Mouse (Mus musculus) hindbrain, embryonic 14.5 days (tissue): Measurements from ENCODE around the gene Gm19345. TPM values are rescaled to one million over a fixed set of nuclear protein-coding genes. Genes with fewer than 3 reads are reported as not detected.

Experiments
- ATAC-seq: fragments of 200-750 bp; cut with Nextera tagmentation; 2 replicates; pipeline ENCODE4 v1.8.0; 2017; ENCODE audit warnings: moderate number of reproducible peaks, mild to moderate bottlenecking, moderate TSS enrichment, moderate library complexity; ENCODE audit not compliant: low FRiP score
- DNase-seq: peaks from one replicate; pipeline ENCODE4 v3.0.0-alpha.2; 2015; ENCODE audit warnings: low spot score
- H3K27ac ChIP-seq: fragments of 300-500 bp; sonication (generic); 2 replicates; pipeline ENCODE4 v1.5.1; 2014; ENCODE audit warnings: mild to moderate bottlenecking, moderate library complexity
- H3K27me3 ChIP-seq: fragments of 300-500 bp; sonication (generic); 2 replicates; pipeline ENCODE4 v1.6.1; 2014; ENCODE audit warnings: mild to moderate bottlenecking, low read length, mixed read lengths; ENCODE audit not compliant: control insufficient read depth, insufficient read depth
- H3K36me3 ChIP-seq: fragments of 300-500 bp; sonication (generic); replicated peaks from 2 replicates; pipeline ENCODE4 v1.6.1; 2014; ENCODE audit not compliant: control insufficient read depth, insufficient read depth
- H3K4me1 ChIP-seq: fragments of 300-500 bp; sonication (generic); replicated peaks from 2 replicates; pipeline ENCODE4 v1.6.1; 2014; ENCODE audit warnings: antibody characterized with exemption, low read length, mixed read lengths; ENCODE audit not compliant: control insufficient read depth, insufficient read depth
- H3K4me2 ChIP-seq: fragments of 300-500 bp; sonication (generic); replicated peaks from 2 replicates; pipeline ENCODE4 v1.6.1; 2014; ENCODE audit warnings: mild to moderate bottlenecking, moderate library complexity
- H3K4me3 ChIP-seq: fragments of 300-500 bp; sonication (generic); replicated peaks from 2 replicates; pipeline ENCODE4 v1.5.1; 2014; ENCODE audit warnings: mild to moderate bottlenecking, low read length
- H3K9ac ChIP-seq: fragments of 300-500 bp; sonication (generic); 2 replicates; pipeline ENCODE4 v1.6.1; 2014
- H3K9me3 ChIP-seq: fragments of 300-500 bp; sonication (generic); 2 replicates; pipeline ENCODE4 v1.6.1; 2016; ENCODE audit warnings: low read length; ENCODE audit not compliant: control insufficient read depth
- WGBS: fragments of 180-500 bp; shearing (Covaris S2); extraction: QIAGEN DNeasy Blood & Tissue Kit; methylation state at CpG from one replicate; pipeline ENCODE4 v1.1.7; 2014; 5-methylcytosine and 5-hydroxymethylcytosine counted together
- polyA plus RNA-seq: library from polyadenylated mRNA; unstranded; fragments of >200 nt; fragmentation: Nextera tagmentation; extraction: Ambion mirVana; gene quantifications from 2 replicates; pipeline ENCODE4 v1.2.1, GENCODE M21; 2014

Gene Gm19345
- 13.0 and 13.9 TPM in 2 replicates for polyA plus RNA-seq

GRCm38 (mm10) chr7:19851858-19852570, at the start of gene Gm19345:
Gm19345 (plus strand) TSS chr7:19852003.
- Histone ChIP-seq H3K27ac (peak within 1 kb of the TSS; percentile 73), H3K9ac (peak within 1 kb of the TSS; percentile 68)
- WGBS, result 6% methylated on average over 33 of the region's 33 CpGs

GRCm38 (mm10) chr7:19802995-19803394, 48.8 kb upstream of the Gm19345 start:
- Histone ChIP-seq H3K27me3 (no peaks in the 10 kb centered on the region), H3K27ac (no peak overlapping the region), H3K36me3 (no peaks in the 10 kb centered on the region), H3K9ac (no peak overlapping the region), H3K9me3 (no peaks in the 10 kb centered on the region), H3K4me2 (no peak overlapping the region), H3K4me3 (no peak overlapping the region), H3K4me1 (no peaks in the 10 kb centered on the region)
- peak; percentile 84 for DNase-seq
- peak; percentile 17; the same call in 1 of the 2 replicates for ATAC-seq
- 20% methylated on average over 7 of the region's 7 CpGs for WGBS

More at GRCm38 (mm10) chr7:19851858-19852570, at the start of gene Gm19345:
- peak within 1 kb of the TSS; percentile 61 for H3K4me2 ChIP-seq
- peak; percentile 59 for DNase-seq
- no peaks in the 10 kb centered on the region for H3K36me3 ChIP-seq
- peak within 1 kb of the TSS; percentile 40 for H3K4me3 ChIP-seq
- H3K27me3 ChIP-seq, result peaks cover 7% of the 10 kb centered on the region
- H3K9me3 ChIP-seq, result no peaks in the 10 kb centered on the region
- peak; percentile 85 for ATAC-seq
- no peaks in the 10 kb centered on the region for H3K4me1 ChIP-seq

GRCm38 (mm10) chr7:19806356-19806969, 45.3 kb upstream of the Gm19345 start:
- Histone ChIP-seq H3K36me3 (no peaks in the 10 kb centered on the region), H3K27ac (no peak overlapping the region), H3K4me3 (no peak overlapping the region), H3K4me1 (0 out of 2 replicates have a peak, but pooled peaks cover 5% of the 10 kb centered on the region), H3K9ac (no peak overlapping the region), H3K4me2 (no peak overlapping the region), H3K27me3 (peaks cover 34% of the 10 kb centered on the region), H3K9me3 (no peaks in the 10 kb centered on the region)
- 85% methylated on average over 8 of the region's 8 CpGs for WGBS
- no peak for DNase-seq
- no peak for ATAC-seq

GRCm38 (mm10) chr7:19809369-19809768, 42.4 kb upstream of the Gm19345 start:
- ATAC-seq (peak; percentile 57), DNase-seq (no peak)
- no peak overlapping the region for H3K27ac ChIP-seq
- H3K9ac ChIP-seq, result peak overlapping the region; percentile 49
- H3K36me3 ChIP-seq, result no peaks in the 10 kb centered on the region
- peak overlapping the region; percentile 47 for H3K4me2 ChIP-seq
- 4% methylated on average over 27 of the region's 27 CpGs for WGBS
- H3K4me3 ChIP-seq, result peak overlapping the region; percentile 24
- H3K9me3 ChIP-seq, result no peaks in the 10 kb centered on the region
- peaks cover 53% of the 10 kb centered on the region for H3K27me3 ChIP-seq
- 0 out of 2 replicates have a peak, but pooled peaks cover 5% of the 10 kb centered on the region for H3K4me1 ChIP-seq

GRCm38 (mm10) chr7:19811114-19811513, 40.7 kb upstream of the Gm19345 start:
- Histone ChIP-seq H3K27ac (no peak overlapping the region), H3K36me3 (no peaks in the 10 kb centered on the region), H3K9ac (no peak overlapping the region), H3K4me1 (0 out of 2 replicates have a peak, but pooled peaks cover 5% of the 10 kb centered on the region), H3K9me3 (no peaks in the 10 kb centered on the region), H3K4me2 (peak overlapping the region; percentile 39), H3K4me3 (peak overlapping the region; percentile 10), H3K27me3 (peaks cover 53% of the 10 kb centered on the region)
- DNase-seq, result no peak
- peak; percentile 21; the same call in 1 of the 2 replicates for ATAC-seq
- 4% methylated on average over 22 of the region's 22 CpGs for WGBS

GRCm38 (mm10) chr7:19813161-19813560, 38.6 kb upstream of the Gm19345 start:
- ATAC-seq, result no peak
- Histone ChIP-seq H3K4me1 (peaks cover 16% of the 10 kb centered on the region), H3K27ac (no peak overlapping the region), H3K4me3 (no peak overlapping the region), H3K36me3 (no peaks in the 10 kb centered on the region), H3K9ac (no peak overlapping the region), H3K9me3 (no peaks in the 10 kb centered on the region), H3K27me3 (peaks cover 66% of the 10 kb centered on the region), H3K4me2 (no peak overlapping the region)
- no peak for DNase-seq
- 87% methylated on average over 4 of the region's 4 CpGs for WGBS

GRCm38 (mm10) chr7:19813579-19814122, 38.2 kb upstream of the Gm19345 start:
- Histone ChIP-seq H3K9ac (no peak overlapping the region), H3K27me3 (peaks cover 66% of the 10 kb centered on the region), H3K9me3 (no peaks in the 10 kb centered on the region), H3K4me2 (no peak overlapping the region), H3K36me3 (no peaks in the 10 kb centered on the region), H3K4me1 (peaks cover 16% of the 10 kb centered on the region), H3K27ac (no peak overlapping the region), H3K4me3 (no peak overlapping the region)
- no peak for DNase-seq
- ATAC-seq, result no peak
- WGBS, result 86% methylated on average over 6 of the region's 6 CpGs

GRCm38 (mm10) chr7:19815296-19816223, 36.2 kb upstream of the Gm19345 start:
- WGBS, result 16% methylated on average over 17 of the region's 17 CpGs
- H3K27ac ChIP-seq, result no peak overlapping the region
- peaks cover 11% of the 10 kb centered on the region for H3K4me1 ChIP-seq
- ATAC-seq (peak; percentile 35), DNase-seq (no peak)
- no peaks in the 10 kb centered on the region for H3K36me3 ChIP-seq
- peak overlapping the region; percentile 73 for H3K4me2 ChIP-seq
- peaks cover 52% of the 10 kb centered on the region for H3K27me3 ChIP-seq
- H3K9me3 ChIP-seq, result 0 out of 2 replicates have a peak, but pooled peaks cover 3% of the 10 kb centered on the region
- peak overlapping the region; percentile 57 for H3K9ac ChIP-seq
- H3K4me3 ChIP-seq, result peak overlapping the region; percentile 36
